Mouse (Mus musculus) limb, embryonic 14.5 days (tissue): ENCODE measurements around the gene Srsf10. TPM values are rescaled to one million over a fixed set of nuclear protein-coding genes. Genes with fewer than 3 reads are reported as not detected.
A peak's percentile ranks its signal among the peaks of the same experiment; 100 is the strongest.

Experiments used
- ATAC-seq: fragments of 200-750 bp; cut with Nextera tagmentation; 2 replicates; pipeline ENCODE4 v1.8.0; 2017; ENCODE audit warnings: low read depth, moderate number of reproducible peaks, moderate TSS enrichment; ENCODE audit not compliant: low FRiP score
- DNase-seq: peaks from one replicate; pipeline ENCODE4 v3.0.0-alpha.2; 2015; ENCODE audit warnings: low spot score
- H3K27ac ChIP-seq: fragments of 300-500 bp; sonication (generic); replicated peaks from 2 replicates; pipeline ENCODE4 v1.5.1; 2014; ENCODE audit warnings: low read depth, mild to moderate bottlenecking, low read length, moderate library complexity, mixed read lengths
- H3K27me3 ChIP-seq: fragments of 300-500 bp; sonication (generic); 2 replicates; pipeline ENCODE4 v1.6.1; 2014; ENCODE audit warnings: low read length, mixed read lengths; ENCODE audit not compliant: control insufficient read depth, insufficient read depth
- H3K36me3 ChIP-seq: fragments of 300-500 bp; sonication (generic); 2 replicates; pipeline ENCODE4 v1.6.1; 2014; ENCODE audit warnings: mild to moderate bottlenecking, low read length, moderate library complexity, mixed read lengths; ENCODE audit not compliant: control insufficient read depth, insufficient read depth
- H3K4me1 ChIP-seq: fragments of 300-500 bp; sonication (generic); 2 replicates; pipeline ENCODE4 v1.6.1; 2014; ENCODE audit warnings: antibody characterized with exemption, low read length, mixed read lengths; ENCODE audit not compliant: control insufficient read depth, insufficient read depth
- H3K4me2 ChIP-seq: fragments of 300-500 bp; sonication (generic); replicated peaks from 2 replicates; pipeline ENCODE4 v1.6.1; 2014; ENCODE audit warnings: low read depth, mild to moderate bottlenecking, low read length, moderate library complexity; ENCODE audit not compliant: severe bottlenecking
- H3K4me3 ChIP-seq: fragments of 300-500 bp; sonication (generic); replicated peaks from 2 replicates; pipeline ENCODE4 v1.5.1; 2014; ENCODE audit warnings: low read length
- H3K9ac ChIP-seq: fragments of 300-500 bp; sonication (generic); 2 replicates; pipeline ENCODE4 v1.6.1; 2014; ENCODE audit warnings: mild to moderate bottlenecking, low read depth, low read length, moderate library complexity; ENCODE audit not compliant: severe bottlenecking
- H3K9me3 ChIP-seq: fragments of 300-500 bp; sonication (generic); 2 replicates; pipeline ENCODE4 v1.6.1; 2016; ENCODE audit warnings: low read length; ENCODE audit not compliant: control insufficient read depth
- POLR2A ChIP-seq: fragments of 200-500 bp; IDR thresholded peaks from 2 replicates; pipeline ENCODE4 v1.8.0; 2012; ENCODE audit warnings: inconsistent platforms, mild to moderate bottlenecking, moderate library complexity, borderline replicate concordance; ENCODE audit not compliant: insufficient read depth, insufficient read length; ENCODE audit errors: extremely low read depth
- WGBS: fragments of 180-500 bp; shearing (Covaris S2); extraction: QIAGEN DNeasy Blood & Tissue Kit; methylation state at CpG from one replicate; pipeline ENCODE4 v1.1.7; 2014; 5-methylcytosine and 5-hydroxymethylcytosine counted together
- polyA plus RNA-seq, 2 experiments: library from polyadenylated mRNA; depleted of rRNA in 1 of 2; stranded (reverse) in 1 of 2; unstranded in 1 of 2; fragments of >200 nt; fragmentation: Nextera tagmentation in 1 of 2; extraction: Ambion mirVana in 1 of 2; gene quantifications; 2 replicates each; pipeline versions ENCODE4 v1.2.1 to v1.2.3; 2012 to 2014

Srsf10 gene
- polyA plus RNA-seq, 2 experiments: 145 to 258 TPM

DNA sequence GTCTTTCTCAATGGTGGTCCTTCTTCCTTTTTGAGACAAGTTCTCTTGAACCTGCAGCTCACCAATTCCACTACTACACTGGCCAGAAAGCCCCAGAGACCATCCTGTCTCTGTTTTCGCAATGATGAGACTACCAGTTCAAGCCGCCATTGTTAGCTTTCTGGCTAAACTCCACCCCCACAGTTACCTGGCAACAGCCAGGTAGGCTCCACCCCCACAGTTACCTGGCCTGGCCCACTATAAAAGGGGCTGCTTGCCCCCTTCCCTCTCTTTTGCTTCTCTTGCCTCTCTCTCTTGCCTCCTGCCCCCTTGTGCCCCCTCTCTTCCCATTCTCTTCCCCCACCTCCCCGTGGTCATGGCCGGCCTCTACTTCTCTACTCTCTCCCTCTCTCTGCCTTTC, 33.8 kb upstream of the Srsf10 start:
- no peak overlapping the region for H3K27ac ChIP-seq
- DNase-seq: no peak
- H3K4me3 ChIP-seq: no peak overlapping the region
- H3K4me1 ChIP-seq: 0 out of 2 replicates have a peak, but pooled peaks cover 3% of the 10 kb centered on the region
- H3K9me3 ChIP-seq: no peaks in the 10 kb centered on the region
- H3K9ac ChIP-seq: no peak overlapping the region
- TF ChIP-seq POLR2A: no peak
- H3K27me3 ChIP-seq: no peaks in the 10 kb centered on the region
- H3K36me3 ChIP-seq: no peaks in the 10 kb centered on the region
- WGBS: 92% methylated on average over 4 of the region's 4 CpGs
- no peak for ATAC-seq
- no peak overlapping the region for H3K4me2 ChIP-seq

DNA sequence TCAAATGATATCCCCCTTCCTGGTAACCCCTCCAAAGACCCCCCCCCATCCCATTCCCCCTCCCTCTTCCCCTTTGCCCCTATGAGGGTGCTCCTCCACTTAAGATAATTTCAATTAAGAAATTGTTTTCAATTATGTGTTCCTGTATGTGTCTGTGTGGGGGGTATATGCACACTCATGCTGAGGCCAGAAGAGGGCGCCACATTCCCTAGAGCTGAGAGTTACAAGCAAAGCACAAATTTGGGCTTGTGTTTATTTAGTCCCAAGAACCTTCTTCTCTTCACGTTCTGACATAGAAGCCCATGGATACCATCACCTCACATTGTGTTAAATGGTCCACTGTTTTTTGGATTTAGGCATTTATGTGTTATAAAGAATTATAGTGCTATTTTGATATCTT, 32.2 kb upstream of the Srsf10 start:
- no peak for ATAC-seq
- 70% methylated on average over 2 of the region's 2 CpGs for whole genome bisulfite sequencing
- no peak for DNase-seq
- Histone ChIP-seq H3K36me3 (no peaks in the 10 kb centered on the region), H3K4me1 (0 out of 2 replicates have a peak, but pooled peaks cover 9% of the 10 kb centered on the region), H3K4me2 (no peak overlapping the region), H3K9ac (no peak overlapping the region), H3K27me3 (no peaks in the 10 kb centered on the region), H3K27ac (no peak overlapping the region), H3K9me3 (no peaks in the 10 kb centered on the region), H3K4me3 (no peak overlapping the region)
- no peak for TF ChIP-seq POLR2A

DNA sequence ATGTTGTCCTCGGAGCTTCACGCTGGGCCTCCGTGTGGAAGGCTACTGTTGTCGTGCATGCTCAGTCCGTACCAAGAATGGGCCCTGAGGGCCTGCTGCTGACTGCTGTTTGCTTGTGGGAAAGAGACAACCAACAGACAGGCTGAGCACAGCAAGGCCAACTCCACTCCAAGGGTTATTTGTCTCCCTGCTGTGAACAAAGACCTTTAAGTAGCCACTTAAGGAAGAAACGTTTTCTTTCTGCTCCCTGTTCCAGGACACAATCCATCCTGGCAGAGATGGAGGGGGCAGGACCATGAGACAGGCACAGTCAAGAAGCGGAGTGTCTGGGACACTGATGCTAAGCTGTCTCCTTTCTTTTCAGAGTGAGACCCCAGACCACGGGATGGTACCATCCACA, 31.3 kb upstream of the Srsf10 start:
- H3K27me3 ChIP-seq: no peaks in the 10 kb centered on the region
- no peak for DNase-seq
- TF ChIP-seq POLR2A: no peak
- H3K27ac ChIP-seq: no peak overlapping the region
- no peaks in the 10 kb centered on the region for H3K36me3 ChIP-seq
- H3K4me2 ChIP-seq: no peak overlapping the region
- H3K4me3 ChIP-seq: no peak overlapping the region
- H3K9ac ChIP-seq: no peak overlapping the region
- H3K4me1 ChIP-seq: peaks cover 16% of the 10 kb centered on the region
- H3K9me3 ChIP-seq: no peaks in the 10 kb centered on the region
- 49% methylated on average over 8 of the region's 8 CpGs for WGBS
- ATAC-seq: no peak

DNA sequence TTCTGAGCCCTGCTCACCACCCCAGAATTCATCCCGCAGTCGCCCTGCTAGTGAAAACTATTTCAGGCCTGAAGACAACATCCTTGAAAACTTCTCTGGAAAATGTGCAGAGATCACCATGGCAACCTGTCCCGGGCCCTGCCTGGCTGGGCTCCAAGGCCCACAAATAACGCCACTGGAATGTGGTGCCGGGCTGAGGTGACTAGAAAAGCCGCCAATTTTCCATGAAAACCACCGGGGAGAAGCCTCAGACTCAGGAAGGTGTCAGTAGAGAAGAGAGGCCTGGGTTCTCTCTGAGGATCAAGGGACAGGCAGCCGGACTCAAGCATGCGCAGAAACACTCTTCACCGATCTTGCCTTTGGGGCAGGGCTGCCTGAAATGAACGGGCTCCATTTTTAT, 27.1 kb upstream of the Srsf10 start:
- H3K4me1 ChIP-seq: peaks cover 34% of the 10 kb centered on the region
- peak overlapping the region; percentile 29 for H3K4me2 ChIP-seq
- no peaks in the 10 kb centered on the region for H3K27me3 ChIP-seq
- peak; percentile 85 for ATAC-seq
- DNase-seq: peak; percentile 91
- H3K27ac ChIP-seq: peak overlapping the region; percentile 93
- H3K9ac ChIP-seq: no peak overlapping the region
- 11% methylated on average over 11 of the region's 11 CpGs for WGBS
- H3K4me3 ChIP-seq: no peak overlapping the region
- H3K9me3 ChIP-seq: no peaks in the 10 kb centered on the region
- no peaks in the 10 kb centered on the region for H3K36me3 ChIP-seq
- no peak for TF ChIP-seq POLR2A

DNA sequence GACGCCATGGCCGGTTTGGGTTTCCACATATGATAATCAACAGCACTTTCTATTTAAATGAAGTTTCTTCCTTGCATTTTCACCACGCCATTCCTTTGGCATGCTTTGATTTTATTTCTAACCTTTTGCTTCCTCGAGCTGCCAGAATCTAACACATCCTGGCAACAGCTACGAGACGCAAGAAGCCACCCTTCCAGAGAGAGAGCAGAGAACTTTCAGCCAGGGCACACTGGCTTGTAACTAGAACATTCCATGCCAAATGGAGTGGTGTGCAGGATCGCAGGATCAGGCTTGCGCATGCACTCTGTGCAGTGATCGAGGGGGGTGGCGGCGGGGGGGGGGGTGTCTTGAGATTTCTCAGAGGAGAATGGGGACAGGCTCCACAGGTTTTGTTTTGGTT, 23.5 kb upstream of the Srsf10 start:
- Histone ChIP-seq H3K27ac (peak overlapping the region; percentile 30; the same call in 1 of the 2 replicates), H3K27me3 (no peaks in the 10 kb centered on the region), H3K4me1 (peaks cover 34% of the 10 kb centered on the region), H3K36me3 (no peaks in the 10 kb centered on the region), H3K9ac (no peak overlapping the region), H3K4me3 (no peak overlapping the region), H3K9me3 (no peaks in the 10 kb centered on the region), H3K4me2 (no peak overlapping the region)
- no peak for TF ChIP-seq POLR2A
- DNase-seq: no peak
- no peak for ATAC-seq
- WGBS: 62% methylated on average over 11 of the region's 11 CpGs
